Mouse (Mus musculus): Measurements from ENCODE around the gene Gm45213. TPM values are rescaled to one million over a fixed set of nuclear protein-coding genes. Genes with fewer than 3 reads are reported as not detected.

The Gm45213 gene
- polyA plus RNA-seq, 2 experiments, result not detected

- no peaks in the 10 kb centered on the region; the same call in 1 of the 2 replicates for H3K27me3 ChIP-seq (ENCODE audit: control insufficient read depth, insufficient read depth, low read length)
- TF ChIP-seq EP300 (IDR thresholded peaks at IDR 0.05; ENCODE audit: low read depth), result no peak
- TF ChIP-seq CTCF (IDR thresholded peaks at IDR 0.05; ENCODE audit: low read depth), result peak; percentile 67
These were observed 58.5 kb downstream of the Gm45213 start for GRCm38 (mm10) chr7:66101866-66102265.

DNA sequence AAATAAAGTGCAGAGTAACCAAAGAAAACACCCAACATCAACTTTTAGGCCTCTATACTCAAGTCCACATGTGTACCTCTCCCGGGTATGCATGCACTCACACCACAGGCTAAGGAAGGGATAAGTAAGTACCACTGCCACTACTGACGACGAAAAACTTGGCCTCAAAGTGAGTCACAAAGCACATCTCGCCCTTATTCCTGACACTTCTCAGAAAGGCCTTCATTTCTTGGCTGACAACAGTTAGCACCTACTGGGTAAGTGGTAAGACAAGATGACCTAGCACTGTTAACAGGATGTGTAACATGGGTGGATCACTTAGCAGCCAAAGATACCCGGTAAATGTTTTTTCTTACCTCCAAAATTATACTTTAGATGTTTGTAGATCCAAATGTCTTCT lies 61.1 kb downstream of the Gm45213 start:
- H3K27me3 ChIP-seq (ENCODE audit: control insufficient read depth, insufficient read depth, low read length), result no peaks in the 10 kb centered on the region; the same call in none of the 2 replicates
- no peak for DNase-seq (ENCODE audit: low read depth in 3 of 3, low spot score in 3 of 3)
- TF ChIP-seq CTCF (IDR thresholded peaks at IDR 0.05; ENCODE audit: low read depth), result no peak
- no peak overlapping the region for H3K27ac ChIP-seq
- peaks cover 2% of the 10 kb centered on the region in 2 experiments; a peak in 2 of 4 replicates for H3K4me1 ChIP-seq (replicated peaks; ENCODE audit: control insufficient read depth in 2 of 2, insufficient read depth in 2 of 2, low read length in 1 of 2)
- no peak for ATAC-seq (ENCODE audit: insufficient read depth)
- no peaks in the 10 kb centered on the region for H3K36me3 ChIP-seq (replicated peaks; ENCODE audit: control insufficient read depth, insufficient read depth, low read depth)
- 71% methylated on average over 5 of the region's 5 CpGs for WGBS (ENCODE audit: insufficient replicate concordance)
- no peak overlapping the region for H3K4me3 ChIP-seq (ENCODE audit: insufficient read depth in 1 of 2, low read depth in 2 of 2, low read length in 2 of 2)
- no peak overlapping the region for H3K4me2 ChIP-seq (ENCODE audit: low read depth)
- H3K9ac ChIP-seq (replicated peaks), result no peak overlapping the region
- no peaks in the 10 kb centered on the region for H3K9me3 ChIP-seq (ENCODE audit: control insufficient read depth, low read length)

More at GRCm38 (mm10) chr7:66101866-66102265, 58.5 kb downstream of the Gm45213 start:
- H3K9me3 ChIP-seq (ENCODE audit: control insufficient read depth, low read length), result no peaks in the 10 kb centered on the region
- no peak overlapping the region for H3K9ac ChIP-seq (replicated peaks)
- 7% methylated on average over 4 of the region's 4 CpGs for WGBS (ENCODE audit: insufficient replicate concordance)
- ATAC-seq (ENCODE audit: insufficient read depth), result no peak
- peak in 1 of 3 experiments; percentile 44 for DNase-seq (ENCODE audit: low read depth in 3 of 3, low spot score in 3 of 3)
- no peaks in the 10 kb centered on the region for H3K36me3 ChIP-seq (replicated peaks; ENCODE audit: control insufficient read depth, insufficient read depth, low read depth)
- H3K4me3 ChIP-seq (ENCODE audit: insufficient read depth in 1 of 2, low read depth in 2 of 2, low read length in 2 of 2), result no peak overlapping the region
- H3K4me1 ChIP-seq (replicated peaks; ENCODE audit: control insufficient read depth in 2 of 2, insufficient read depth in 2 of 2, low read length in 1 of 2), result no peaks in the 10 kb centered on the region; a peak in 1 of 4 replicates
- no peak overlapping the region for H3K27ac ChIP-seq
- no peak overlapping the region for H3K4me2 ChIP-seq (ENCODE audit: low read depth)

GRCm38 (mm10) chr7:66105771-66106170 lies 62.4 kb downstream of the Gm45213 start:
- Histone ChIP-seq H3K27ac (no peak overlapping the region), H3K9ac (replicated peaks) (no peak overlapping the region), H3K9me3 (ENCODE audit: control insufficient read depth, low read length) (no peaks in the 10 kb centered on the region), H3K27me3 (ENCODE audit: control insufficient read depth, insufficient read depth, low read length) (no peaks in the 10 kb centered on the region; the same call in 1 of the 2 replicates), H3K4me3 (ENCODE audit: insufficient read depth in 1 of 2, low read depth in 2 of 2, low read length in 2 of 2) (no peak overlapping the region), H3K4me1 (replicated peaks; ENCODE audit: control insufficient read depth in 2 of 2, insufficient read depth in 2 of 2, low read length in 1 of 2) (peaks cover 2 to 4% of the 10 kb centered on the region in 2 experiments; a peak in 2 of 4 replicates), H3K36me3 (replicated peaks; ENCODE audit: control insufficient read depth, insufficient read depth, low read depth) (no peaks in the 10 kb centered on the region), H3K4me2 (ENCODE audit: low read depth) (no peak overlapping the region)
- no peak for TF ChIP-seq CTCF (IDR thresholded peaks at IDR 0.05; ENCODE audit: low read depth)
- no peak for TF ChIP-seq EP300 (IDR thresholded peaks at IDR 0.05; ENCODE audit: low read depth)
- DNase-seq (ENCODE audit: low read depth in 3 of 3, low spot score in 3 of 3), result no peak
- 53% methylated on average over 4 of the region's 4 CpGs for WGBS (ENCODE audit: insufficient replicate concordance)
- no peak for ATAC-seq (ENCODE audit: insufficient read depth)

DNA sequence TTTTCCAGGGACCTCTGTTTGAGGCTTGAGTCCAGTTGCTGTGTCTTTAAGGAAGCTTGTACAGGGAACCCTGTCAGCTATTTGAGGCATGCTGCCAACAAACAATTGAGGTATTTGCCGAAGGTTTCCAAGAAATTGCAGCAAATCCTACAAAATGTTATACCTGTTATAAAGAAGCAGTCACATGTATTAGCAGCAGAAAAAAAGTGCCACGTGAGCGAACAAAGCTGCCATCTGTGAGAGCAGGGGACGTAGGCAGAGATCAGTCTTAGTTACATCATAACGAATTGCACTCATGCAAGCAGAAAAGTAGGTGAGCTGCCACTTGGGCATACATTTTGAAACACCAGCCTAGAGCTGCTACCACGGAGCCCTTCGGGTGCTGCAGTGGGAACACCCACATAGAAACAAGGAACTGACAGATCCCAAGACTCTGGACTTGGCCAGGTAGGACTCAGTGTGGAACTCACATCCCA lies 63.2 kb downstream of the Gm45213 start:
- no peak overlapping the region for H3K4me2 ChIP-seq (ENCODE audit: low read depth)
- DNase-seq (ENCODE audit: low read depth in 3 of 3, low spot score in 3 of 3), result no peak
- no peak for ATAC-seq (ENCODE audit: insufficient read depth)
- 64% methylated on average over 7 of the region's 7 CpGs for WGBS (ENCODE audit: insufficient replicate concordance)
- no peak overlapping the region for H3K9ac ChIP-seq (replicated peaks)
- no peaks in the 10 kb centered on the region for H3K36me3 ChIP-seq (replicated peaks; ENCODE audit: control insufficient read depth, insufficient read depth, low read depth)
- H3K4me3 ChIP-seq (ENCODE audit: insufficient read depth in 1 of 2, low read depth in 2 of 2, low read length in 2 of 2), result no peak overlapping the region
- H3K27ac ChIP-seq, result no peak overlapping the region
- H3K4me1 ChIP-seq (replicated peaks; ENCODE audit: control insufficient read depth in 2 of 2, insufficient read depth in 2 of 2, low read length in 1 of 2), result peaks cover 2 to 7% of the 10 kb centered on the region in 2 experiments; a peak in 3 of 4 replicates
- H3K27me3 ChIP-seq (ENCODE audit: control insufficient read depth, insufficient read depth, low read length), result no peaks in the 10 kb centered on the region; the same call in 1 of the 2 replicates
- no peaks in the 10 kb centered on the region for H3K9me3 ChIP-seq (ENCODE audit: control insufficient read depth, low read length)
- no peak for TF ChIP-seq EP300 (IDR thresholded peaks at IDR 0.05; ENCODE audit: low read depth)
- TF ChIP-seq CTCF (IDR thresholded peaks at IDR 0.05; ENCODE audit: low read depth), result no peak

DNA sequence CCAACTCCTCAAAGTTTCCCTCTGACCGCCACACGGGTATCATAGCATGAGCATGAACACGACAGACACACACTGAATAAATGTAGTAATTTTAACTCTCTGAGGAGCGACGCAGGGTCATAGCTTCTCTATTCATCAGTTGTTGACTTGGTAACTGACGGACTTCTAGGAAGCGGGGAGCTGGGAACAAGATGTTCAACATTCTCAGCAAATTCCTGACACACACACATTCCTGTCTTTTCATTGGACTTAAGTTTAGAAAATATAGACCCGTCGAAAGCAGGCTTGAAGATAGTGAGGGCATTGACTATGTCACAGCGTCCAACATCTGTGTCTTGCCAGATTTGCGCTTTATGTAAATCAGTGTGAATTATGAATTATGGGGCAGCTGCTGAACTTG lies 63.8 kb downstream of the Gm45213 start:
- H3K4me2 ChIP-seq (ENCODE audit: low read depth), result no peak overlapping the region
- WGBS (ENCODE audit: insufficient replicate concordance), result 74% methylated on average over 11 of the region's 11 CpGs
- no peak overlapping the region for H3K4me3 ChIP-seq (ENCODE audit: insufficient read depth in 1 of 2, low read depth in 2 of 2, low read length in 2 of 2)
- H3K9me3 ChIP-seq (ENCODE audit: control insufficient read depth, low read length), result no peaks in the 10 kb centered on the region
- no peak overlapping the region for H3K27ac ChIP-seq
- ATAC-seq (ENCODE audit: insufficient read depth), result no peak
- no peak for TF ChIP-seq EP300 (IDR thresholded peaks at IDR 0.05; ENCODE audit: low read depth)
- TF ChIP-seq CTCF (IDR thresholded peaks at IDR 0.05; ENCODE audit: low read depth), result no peak
- H3K9ac ChIP-seq (replicated peaks), result no peak overlapping the region
- H3K27me3 ChIP-seq (ENCODE audit: control insufficient read depth, insufficient read depth, low read length), result no peaks in the 10 kb centered on the region; the same call in 1 of the 2 replicates
- peaks cover 8 to 10% of the 10 kb centered on the region in 2 experiments for H3K4me1 ChIP-seq (replicated peaks; ENCODE audit: control insufficient read depth in 2 of 2, insufficient read depth in 2 of 2, low read length in 1 of 2)
- no peak for DNase-seq (ENCODE audit: low read depth in 3 of 3, low spot score in 3 of 3)
- no peaks in the 10 kb centered on the region for H3K36me3 ChIP-seq (replicated peaks; ENCODE audit: control insufficient read depth, insufficient read depth, low read depth)

Measured in liver, embryonic 14.5 days (tissue).